Mouse (Mus musculus): ENCODE results near the gene Ccdc34.

- TF ChIP-seq CTCF (conservative IDR thresholded peaks at IDR 0.05; ENCODE audit: low read length) (no peak), NANOG (IDR thresholded peaks at IDR 0.05; ENCODE audit: borderline replicate concordance, low read length) (no peak), POU5F1 (IDR thresholded peaks at IDR 0.05; ENCODE audit: borderline replicate concordance, low read length) (no peak)
Observed at GRCm38 (mm10) chr2:110131573-110131972, 114.0 kb downstream of the Ccdc34 start.

Data from E14TG2a.4 (cell line).